Mouse (Mus musculus): ENCODE measurements around the gene Rad50. TPM values are rescaled to one million over a fixed set of nuclear protein-coding genes. Genes with fewer than 3 reads are reported as not detected.

Rad50 gene
- polyA plus RNA-seq, 1 experiment from 2014 or later = 23.9 TPM

- no peak overlapping the region for H3K4me2 ChIP-seq (ENCODE audit: low read depth, low read length)
- peaks cover 4% of the 10 kb centered on the region; the same call in 1 of the 2 replicates for H3K4me1 ChIP-seq (ENCODE audit: control insufficient read depth, insufficient read depth, low read length)
- no peak overlapping the region for H3K9ac ChIP-seq (ENCODE audit: low read length)
- no peak for ATAC-seq (replicated peaks; ENCODE audit: extremely low read depth, insufficient read depth, low FRiP score)
- H3K36me3 ChIP-seq (ENCODE audit: control insufficient read depth, insufficient read depth) = no peaks in the 10 kb centered on the region
- no peaks in the 10 kb centered on the region for H3K27me3 ChIP-seq (ENCODE audit: control insufficient read depth, insufficient read depth, low read length)
- WGBS = 83% methylated on average over 5 of the region's 5 CpGs
- H3K27ac ChIP-seq (ENCODE audit: low read length) = no peak overlapping the region
- 0 out of 2 replicates have a peak, but pooled peaks cover 3% of the 10 kb centered on the region for H3K9me3 ChIP-seq (replicated peaks; ENCODE audit: control insufficient read depth, low read length)
- H3K4me3 ChIP-seq (ENCODE audit: low read length) = no peak overlapping the region
Observed at GRCm38 (mm10) chr11:53644017-53644416, 63.1 kb downstream of the Rad50 start.

GRCm38 (mm10) chr11:53642744-53643279 is 64.3 kb downstream of the Rad50 start:
- H3K9me3 ChIP-seq (replicated peaks; ENCODE audit: control insufficient read depth, low read length) = 0 out of 2 replicates have a peak, but pooled peaks cover 3% of the 10 kb centered on the region
- H3K27me3 ChIP-seq (ENCODE audit: control insufficient read depth, insufficient read depth, low read length) = peaks cover 1% of the 10 kb centered on the region
- H3K9ac ChIP-seq (ENCODE audit: low read length) = no peak overlapping the region
- no peak overlapping the region for H3K4me2 ChIP-seq (ENCODE audit: low read depth, low read length)
- WGBS = 67% methylated on average over 12 of the region's 12 CpGs
- no peaks in the 10 kb centered on the region for H3K36me3 ChIP-seq (ENCODE audit: control insufficient read depth, insufficient read depth)
- H3K4me1 ChIP-seq (ENCODE audit: control insufficient read depth, insufficient read depth, low read length) = peaks cover 4% of the 10 kb centered on the region; the same call in 1 of the 2 replicates
- H3K4me3 ChIP-seq (ENCODE audit: low read length) = no peak overlapping the region
- H3K27ac ChIP-seq (ENCODE audit: low read length) = no peak overlapping the region
- ATAC-seq (replicated peaks; ENCODE audit: extremely low read depth, insufficient read depth, low FRiP score) = no peak

GRCm38 (mm10) chr11:53637803-53638260 is 69.3 kb downstream of the Rad50 start:
- no peak for ATAC-seq (replicated peaks; ENCODE audit: extremely low read depth, insufficient read depth, low FRiP score)
- peaks cover 24% of the 10 kb centered on the region for H3K27me3 ChIP-seq (ENCODE audit: control insufficient read depth, insufficient read depth, low read length)
- H3K4me2 ChIP-seq (ENCODE audit: low read depth, low read length) = no peak overlapping the region
- peaks cover 14% of the 10 kb centered on the region for H3K4me1 ChIP-seq (ENCODE audit: control insufficient read depth, insufficient read depth, low read length)
- H3K9ac ChIP-seq (ENCODE audit: low read length) = no peak overlapping the region
- H3K36me3 ChIP-seq (ENCODE audit: control insufficient read depth, insufficient read depth) = no peaks in the 10 kb centered on the region
- 0 out of 2 replicates have a peak, but pooled peaks cover 3% of the 10 kb centered on the region for H3K9me3 ChIP-seq (replicated peaks; ENCODE audit: control insufficient read depth, low read length)
- no peak overlapping the region for H3K27ac ChIP-seq (ENCODE audit: low read length)
- no peak overlapping the region for H3K4me3 ChIP-seq (ENCODE audit: low read length)
- 78% methylated on average over 10 of the region's 10 CpGs for WGBS

- Histone ChIP-seq H3K27ac (ENCODE audit: low read length) (no peak overlapping the region), H3K4me3 (ENCODE audit: low read length) (no peak overlapping the region), H3K9me3 (replicated peaks; ENCODE audit: control insufficient read depth, low read length) (no peaks in the 10 kb centered on the region), H3K36me3 (ENCODE audit: control insufficient read depth, insufficient read depth) (no peaks in the 10 kb centered on the region), H3K27me3 (ENCODE audit: control insufficient read depth, insufficient read depth, low read length) (peaks cover 24% of the 10 kb centered on the region), H3K9ac (ENCODE audit: low read length) (no peak overlapping the region), H3K4me2 (ENCODE audit: low read depth, low read length) (peak overlapping the region; percentile 28; the same call in 1 of the 2 replicates), H3K4me1 (ENCODE audit: control insufficient read depth, insufficient read depth, low read length) (peaks cover 14% of the 10 kb centered on the region)
- WGBS = 28% methylated on average over 21 of the region's 21 CpGs
- ATAC-seq (replicated peaks; ENCODE audit: extremely low read depth, insufficient read depth, low FRiP score) = no peak
Observed at GRCm38 (mm10) chr11:53637046-53637802, 69.9 kb downstream of the Rad50 start.

GRCm38 (mm10) chr11:53636183-53636646 is 70.9 kb downstream of the Rad50 start:
- Histone ChIP-seq H3K27ac (ENCODE audit: low read length) (no peak overlapping the region), H3K9me3 (replicated peaks; ENCODE audit: control insufficient read depth, low read length) (no peaks in the 10 kb centered on the region), H3K36me3 (ENCODE audit: control insufficient read depth, insufficient read depth) (no peaks in the 10 kb centered on the region), H3K4me3 (ENCODE audit: low read length) (peak overlapping the region; percentile 39), H3K4me1 (ENCODE audit: control insufficient read depth, insufficient read depth, low read length) (peaks cover 14% of the 10 kb centered on the region), H3K4me2 (ENCODE audit: low read depth, low read length) (peak overlapping the region; percentile 63), H3K9ac (ENCODE audit: low read length) (peak overlapping the region; percentile 61; the same call in 1 of the 2 replicates), H3K27me3 (ENCODE audit: control insufficient read depth, insufficient read depth, low read length) (peaks cover 24% of the 10 kb centered on the region)
- no peak for ATAC-seq (replicated peaks; ENCODE audit: extremely low read depth, insufficient read depth, low FRiP score)
- WGBS = 3% methylated on average over 40 of the region's 40 CpGs

GRCm38 (mm10) chr11:53635590-53636182 is 71.4 kb downstream of the Rad50 start:
- WGBS = 46% methylated on average over 9 of the region's 9 CpGs
- Histone ChIP-seq H3K36me3 (ENCODE audit: control insufficient read depth, insufficient read depth) (no peaks in the 10 kb centered on the region), H3K27me3 (ENCODE audit: control insufficient read depth, insufficient read depth, low read length) (peaks cover 24% of the 10 kb centered on the region), H3K4me2 (ENCODE audit: low read depth, low read length) (peak overlapping the region; percentile 63), H3K27ac (ENCODE audit: low read length) (no peak overlapping the region), H3K4me1 (ENCODE audit: control insufficient read depth, insufficient read depth, low read length) (peaks cover 14% of the 10 kb centered on the region), H3K9me3 (replicated peaks; ENCODE audit: control insufficient read depth, low read length) (no peaks in the 10 kb centered on the region), H3K4me3 (ENCODE audit: low read length) (peak overlapping the region; percentile 39), H3K9ac (ENCODE audit: low read length) (0 out of 2 replicates have a peak overlapping the region, but pooled peaks have one; percentile 61)
- no peak for ATAC-seq (replicated peaks; ENCODE audit: extremely low read depth, insufficient read depth, low FRiP score)

GRCm38 (mm10) chr11:53634556-53634955 is 72.6 kb downstream of the Rad50 start, which contains the start of gene Il13:
Gene Il13, minus strand, starts transcription at chr11:53634702.
- Histone ChIP-seq H3K4me2 (ENCODE audit: low read depth, low read length) (no peak within 1 kb of the TSS), H3K27me3 (ENCODE audit: control insufficient read depth, insufficient read depth, low read length) (peaks cover 24% of the 10 kb centered on the region), H3K4me3 (ENCODE audit: low read length) (no peak within 1 kb of the TSS), H3K36me3 (ENCODE audit: control insufficient read depth, insufficient read depth) (no peaks in the 10 kb centered on the region), H3K4me1 (ENCODE audit: control insufficient read depth, insufficient read depth, low read length) (peaks cover 14% of the 10 kb centered on the region), H3K27ac (ENCODE audit: low read length) (no peak within 1 kb of the TSS), H3K9me3 (replicated peaks; ENCODE audit: control insufficient read depth, low read length) (no peaks in the 10 kb centered on the region), H3K9ac (ENCODE audit: low read length) (no peak within 1 kb of the TSS)
- WGBS = 92% methylated on average over 8 of the region's 8 CpGs
- no peak for ATAC-seq (replicated peaks; ENCODE audit: extremely low read depth, insufficient read depth, low FRiP score)

GRCm38 (mm10) chr11:53633644-53634043 is 73.5 kb downstream of the Rad50 start:
- 82% methylated on average over 7 of the region's 7 CpGs for WGBS
- Histone ChIP-seq H3K9me3 (replicated peaks; ENCODE audit: control insufficient read depth, low read length) (no peaks in the 10 kb centered on the region), H3K4me3 (ENCODE audit: low read length) (no peak overlapping the region), H3K27ac (ENCODE audit: low read length) (no peak overlapping the region), H3K36me3 (ENCODE audit: control insufficient read depth, insufficient read depth) (no peaks in the 10 kb centered on the region), H3K9ac (ENCODE audit: low read length) (no peak overlapping the region), H3K4me2 (ENCODE audit: low read depth, low read length) (no peak overlapping the region), H3K27me3 (ENCODE audit: control insufficient read depth, insufficient read depth, low read length) (peaks cover 24% of the 10 kb centered on the region), H3K4me1 (ENCODE audit: control insufficient read depth, insufficient read depth, low read length) (peaks cover 14% of the 10 kb centered on the region)
- no peak for ATAC-seq (replicated peaks; ENCODE audit: extremely low read depth, insufficient read depth, low FRiP score)
